Mouse (Mus musculus): Measurements from ENCODE around the gene Nutf2-ps1. TPM values are rescaled to one million over a fixed set of nuclear protein-coding genes. Genes with fewer than 3 reads are reported as not detected.

Nutf2-ps1 gene
- polyA plus RNA-seq, 1 experiment from 2014 or later, result 316 TPM

DNA sequence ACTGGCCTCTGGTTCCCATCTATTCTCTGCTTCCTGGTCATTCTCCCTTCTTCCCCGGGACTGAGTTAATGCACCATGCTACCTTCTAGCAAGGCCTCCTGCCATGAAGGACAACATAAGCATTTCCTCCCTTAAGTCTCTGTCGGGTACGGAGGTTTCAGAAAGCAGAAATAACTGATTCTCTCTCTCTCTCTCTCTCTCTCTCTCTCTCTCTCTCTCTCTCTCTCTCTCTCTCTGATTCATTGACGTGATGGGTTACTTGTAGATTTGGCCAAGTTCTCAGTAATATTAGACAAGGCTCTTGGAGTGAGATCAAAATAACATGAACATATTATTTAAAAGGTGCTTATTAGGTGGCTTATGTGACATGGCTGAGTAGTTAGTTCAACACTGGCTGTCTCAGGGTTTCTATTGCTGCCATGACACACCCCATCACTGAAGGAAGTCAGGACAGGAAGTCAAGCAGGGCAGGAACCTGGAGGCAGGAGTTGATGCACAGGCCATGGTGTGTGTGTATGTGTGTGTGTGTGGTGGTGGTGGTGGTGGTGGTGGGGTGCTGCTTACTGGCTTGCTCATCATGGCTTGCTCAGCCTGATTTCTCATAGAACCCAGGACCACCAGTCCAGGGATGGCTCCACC is 43.8 kb downstream of the Nutf2-ps1 start:
- WGBS, result 75% methylated on average over 4 of the region's 4 CpGs
- Histone ChIP-seq H3K9ac (replicated peaks) (no peak overlapping the region), H3K9me3 (no peaks in the 10 kb centered on the region), H3K4me2 (replicated peaks) (no peak overlapping the region), H3K4me3 (replicated peaks) (no peak overlapping the region), H3K36me3 (no peaks in the 10 kb centered on the region), H3K4me1 (replicated peaks) (peaks cover 7% of the 10 kb centered on the region), H3K27me3 (no peaks in the 10 kb centered on the region), H3K27ac (no peak overlapping the region)
- ATAC-seq, result no peak

DNA sequence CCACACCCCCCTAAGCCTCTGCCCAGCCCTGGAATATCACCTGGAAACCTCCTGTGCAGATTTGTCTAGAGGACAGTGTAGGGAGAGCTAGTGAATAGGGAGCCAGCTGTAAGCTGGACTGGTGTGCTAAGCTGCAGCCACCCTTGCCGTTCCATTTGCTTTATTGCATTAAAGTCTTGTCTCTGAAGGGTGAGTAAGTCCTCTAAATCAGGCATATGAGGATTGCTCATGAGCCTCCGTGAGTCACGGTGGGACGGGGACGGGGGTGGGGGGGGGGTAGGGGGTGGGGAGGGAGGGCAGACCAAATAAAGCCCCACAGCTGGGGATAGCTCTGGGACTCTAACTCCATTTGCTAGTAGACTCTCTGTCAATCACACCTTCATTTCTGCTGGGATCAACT is 45.3 kb downstream of the Nutf2-ps1 start:
- Histone ChIP-seq H3K4me2 (replicated peaks) (no peak overlapping the region), H3K27me3 (no peaks in the 10 kb centered on the region), H3K36me3 (no peaks in the 10 kb centered on the region), H3K9ac (replicated peaks) (no peak overlapping the region), H3K9me3 (no peaks in the 10 kb centered on the region), H3K27ac (no peak overlapping the region), H3K4me1 (replicated peaks) (peaks cover 7% of the 10 kb centered on the region), H3K4me3 (replicated peaks) (no peak overlapping the region)
- WGBS, result 61% methylated on average over 5 of the region's 5 CpGs
- ATAC-seq, result no peak

DNA sequence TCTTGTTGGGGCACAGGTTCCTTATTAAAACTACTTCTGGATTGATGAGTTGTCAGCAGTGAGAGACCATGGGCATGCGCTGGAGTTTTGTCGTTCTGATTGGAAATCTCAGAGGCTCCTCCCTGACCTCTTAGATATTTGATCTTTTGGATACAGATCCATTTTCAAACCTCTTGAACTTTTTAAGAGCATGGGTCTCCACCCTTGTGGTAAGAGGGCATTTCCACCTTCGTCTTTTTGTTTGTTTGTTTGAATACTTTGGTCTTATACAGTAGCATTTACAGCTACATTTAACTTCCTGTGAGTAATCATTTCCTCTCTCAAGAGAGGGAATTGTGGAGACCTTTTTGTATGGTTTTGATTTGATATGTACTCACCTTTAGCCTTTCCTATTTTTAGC is 49.6 kb downstream of the Nutf2-ps1 start:
- Histone ChIP-seq H3K4me1 (replicated peaks) (no peaks in the 10 kb centered on the region), H3K4me3 (replicated peaks) (no peak overlapping the region), H3K9ac (replicated peaks) (no peak overlapping the region), H3K4me2 (replicated peaks) (no peak overlapping the region), H3K27me3 (0 out of 2 replicates have a peak, but pooled peaks cover 2% of the 10 kb centered on the region), H3K9me3 (no peaks in the 10 kb centered on the region), H3K36me3 (no peaks in the 10 kb centered on the region), H3K27ac (no peak overlapping the region)
- WGBS, result 84% methylated on average over 3 of the region's 3 CpGs
- no peak for ATAC-seq

DNA sequence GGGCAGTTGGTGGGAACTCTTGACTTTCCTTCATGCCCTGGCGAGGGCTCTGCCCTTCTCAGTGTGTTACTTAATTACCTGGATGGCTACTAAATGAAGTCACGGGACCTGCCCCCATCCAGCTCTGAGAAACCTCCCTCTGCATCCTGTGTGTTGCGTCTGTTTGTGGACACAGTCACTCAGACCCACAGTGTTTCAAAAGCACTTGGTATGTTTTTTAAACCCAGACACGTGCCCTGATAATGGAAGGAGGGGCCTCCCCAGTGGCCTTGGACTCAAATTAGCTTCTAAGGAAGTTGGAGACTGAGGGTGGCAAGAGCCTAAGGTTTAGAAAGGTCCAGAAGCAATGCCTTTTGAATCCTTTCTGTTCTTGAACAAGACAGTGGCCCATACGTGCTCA is 50.1 kb downstream of the Nutf2-ps1 start:
- no peak overlapping the region for H3K4me2 ChIP-seq (replicated peaks)
- H3K4me1 ChIP-seq (replicated peaks), result no peaks in the 10 kb centered on the region
- no peak overlapping the region for H3K9ac ChIP-seq (replicated peaks)
- no peak overlapping the region for H3K4me3 ChIP-seq (replicated peaks)
- H3K36me3 ChIP-seq, result no peaks in the 10 kb centered on the region
- no peak for ATAC-seq
- no peak overlapping the region for H3K27ac ChIP-seq
- H3K27me3 ChIP-seq, result 0 out of 2 replicates have a peak, but pooled peaks cover 2% of the 10 kb centered on the region
- WGBS, result 76% methylated on average over 5 of the region's 5 CpGs
- H3K9me3 ChIP-seq, result no peaks in the 10 kb centered on the region

Other genes starting within 250 kb of the Nutf2-ps1 start
- gene Gm10197, start 217.3 kb downstream of the Nutf2-ps1 start, polyA plus RNA-seq (2015; fragmentation: Nextera tagmentation; extraction: Ambion mirVana), result not detected in 2 replicates
- gene Smndc1, start 198.5 kb downstream of the Nutf2-ps1 start, polyA plus RNA-seq (2015; fragmentation: Nextera tagmentation; extraction: Ambion mirVana), result 42.6 and 46.8 TPM in 2 replicates
- 0.68 and 1.2 TPM in 2 replicates for gene Dusp5, start 60.0 kb downstream of the Nutf2-ps1 start, polyA plus RNA-seq (2015; fragmentation: Nextera tagmentation; extraction: Ambion mirVana)
- gene Smc3, start 11.3 kb upstream of the Nutf2-ps1 start, polyA plus RNA-seq (2015; fragmentation: Nextera tagmentation; extraction: Ambion mirVana), result 76.0 and 80.0 TPM in 2 replicates
- gene Rbm20, start 88.2 kb upstream of the Nutf2-ps1 start, polyA plus RNA-seq (2015; fragmentation: Nextera tagmentation; extraction: Ambion mirVana), result 0.84 and 1.4 TPM in 2 replicates